Mouse (Mus musculus) heart, embryonic 12.5 days (tissue): ENCODE measurements at regions not wholly inside any gene's neighbourhood (a gene's known extent, or its start where the extent isn't known, plus 50 kb on each side); places are given as distances from the start of the nearest gene placed in this dataset.

ENCODE experiments used
- ATAC-seq: fragments of 200-750 bp; cut with Nextera tagmentation; 2 replicates; pipeline ENCODE4 v1.8.0; 2017; ENCODE audit warnings: moderate TSS enrichment, moderate library complexity; ENCODE audit not compliant: insufficient number of reproducible peaks, low FRiP score
- H3K27ac ChIP-seq: fragments of 300-500 bp; sonication (generic); 2 replicates; pipeline ENCODE4 v1.5.1; 2016; ENCODE audit warnings: mild to moderate bottlenecking, moderate library complexity; ENCODE audit not compliant: poor library complexity, severe bottlenecking
- H3K27me3 ChIP-seq: fragments of 300-500 bp; sonication (generic); replicated peaks from 2 replicates; pipeline ENCODE4 v1.6.1; 2016; ENCODE audit warnings: mild to moderate bottlenecking, moderate library complexity
- H3K36me3 ChIP-seq: fragments of 300-500 bp; sonication (generic); 2 replicates; pipeline ENCODE4 v1.6.1; 2016; ENCODE audit warnings: mild to moderate bottlenecking, moderate library complexity
- H3K4me1 ChIP-seq: fragments of 300-500 bp; sonication (generic); replicated peaks from 2 replicates; pipeline ENCODE4 v1.6.1; 2016; ENCODE audit warnings: mild to moderate bottlenecking
- H3K4me2 ChIP-seq: fragments of 300-500 bp; sonication (generic); 2 replicates; pipeline ENCODE4 v1.6.1; 2016; ENCODE audit warnings: mild to moderate bottlenecking, moderate library complexity
- H3K4me3 ChIP-seq: fragments of 300-500 bp; sonication (generic); 2 replicates; pipeline ENCODE4 v1.5.1; 2016; ENCODE audit warnings: mild to moderate bottlenecking
- H3K9ac ChIP-seq: fragments of 300-500 bp; sonication (generic); 2 replicates; pipeline ENCODE4 v1.6.1; 2016; ENCODE audit warnings: mild to moderate bottlenecking, moderate library complexity
- H3K9me3 ChIP-seq: fragments of 300-500 bp; sonication (generic); replicated peaks from 2 replicates; pipeline ENCODE4 v1.6.1; 2016; ENCODE audit warnings: mild to moderate bottlenecking, moderate library complexity
- WGBS: fragments of 180-500 bp; shearing (Covaris S2); methylation state at CpG from one replicate; pipeline ENCODE4 v1.1.7; 2016; 5-methylcytosine and 5-hydroxymethylcytosine counted together

DNA sequence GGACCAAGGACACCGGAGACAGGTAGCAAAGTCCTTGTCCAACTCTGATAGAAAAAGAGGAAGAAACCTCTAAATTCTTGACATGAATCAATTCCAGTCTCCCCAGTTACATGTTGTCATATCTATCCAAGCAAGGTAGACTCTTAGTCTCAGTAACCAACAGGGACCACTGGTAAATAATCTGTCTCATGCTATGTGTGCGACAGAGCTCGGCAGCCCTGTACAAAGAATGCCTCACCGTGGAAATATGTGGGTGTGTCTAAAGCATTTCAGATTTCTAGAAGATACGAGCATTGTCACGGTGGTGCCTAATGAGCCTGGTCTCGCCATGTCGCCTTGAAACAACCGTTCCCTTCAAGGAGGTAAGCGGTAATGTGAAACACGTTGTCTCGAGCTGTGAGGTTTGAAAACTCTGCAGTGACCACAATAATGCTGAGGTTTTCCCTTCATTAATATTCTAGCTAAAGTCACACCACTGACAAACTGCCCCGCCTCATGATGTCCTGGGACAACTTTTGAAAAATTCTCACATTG lies 2197.6 kb upstream of the Gm7489 start:
- Histone ChIP-seq H3K27ac (no peak overlapping the region), H3K27me3 (no peaks in the 10 kb centered on the region), H3K4me1 (0 out of 2 replicates have a peak, but pooled peaks cover 4% of the 10 kb centered on the region), H3K9me3 (no peaks in the 10 kb centered on the region), H3K4me3 (no peak overlapping the region), H3K4me2 (no peak overlapping the region), H3K36me3 (no peaks in the 10 kb centered on the region), H3K9ac (no peak overlapping the region)
- 85% methylated on average over 13 of the region's 13 CpGs for whole genome bisulfite sequencing
- ATAC-seq, result no peak

DNA sequence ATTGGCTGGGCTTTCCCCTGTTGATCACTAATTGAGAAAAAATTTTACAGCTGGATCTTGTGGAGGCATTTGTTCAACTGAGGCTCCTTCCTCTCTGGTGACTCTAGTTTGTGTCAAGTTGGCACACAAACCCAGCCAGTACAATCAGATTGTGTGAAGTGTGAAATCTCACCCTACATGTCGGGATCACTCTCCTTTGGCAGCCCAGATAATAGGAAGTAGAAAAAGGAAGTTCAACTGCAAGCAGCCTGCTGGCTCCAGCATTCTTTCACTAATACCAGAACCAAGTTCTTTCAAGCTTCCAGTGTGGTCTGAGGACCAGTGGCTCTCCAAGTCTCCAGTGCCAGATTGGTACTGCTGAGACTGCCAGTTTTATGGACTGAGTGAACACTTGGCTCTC lies 2195.2 kb upstream of the Gm7489 start:
- Histone ChIP-seq H3K9me3 (no peaks in the 10 kb centered on the region), H3K36me3 (no peaks in the 10 kb centered on the region), H3K27me3 (no peaks in the 10 kb centered on the region), H3K4me1 (0 out of 2 replicates have a peak, but pooled peaks cover 4% of the 10 kb centered on the region), H3K4me3 (no peak overlapping the region), H3K9ac (no peak overlapping the region), H3K27ac (no peak overlapping the region), H3K4me2 (no peak overlapping the region)
- no peak for ATAC-seq
- 39% methylated on average over 1 of the region's 1 CpGs for WGBS

DNA sequence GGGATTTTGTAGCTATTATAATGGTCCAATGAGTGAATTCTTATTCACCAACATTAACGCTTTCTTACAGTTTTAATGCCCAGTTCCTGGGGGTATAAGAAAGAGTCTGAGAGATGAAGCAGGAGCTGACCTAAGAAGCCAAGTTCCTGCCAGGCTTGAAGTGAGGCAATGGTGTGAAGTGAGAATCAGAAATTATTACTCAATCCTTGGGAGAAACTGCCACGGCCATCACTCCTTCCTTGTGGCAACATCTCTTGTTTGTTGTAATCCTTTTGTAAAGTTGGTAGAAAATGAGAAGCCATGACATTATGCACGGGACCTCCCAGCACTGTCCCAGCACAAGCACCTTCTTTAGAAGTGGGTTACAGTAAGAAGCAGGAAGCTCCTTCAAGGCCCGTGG lies 2192.0 kb upstream of the Gm7489 start:
- Histone ChIP-seq H3K4me2 (no peak overlapping the region), H3K9ac (no peak overlapping the region), H3K27me3 (no peaks in the 10 kb centered on the region), H3K4me1 (no peaks in the 10 kb centered on the region), H3K36me3 (no peaks in the 10 kb centered on the region), H3K4me3 (no peak overlapping the region), H3K9me3 (no peaks in the 10 kb centered on the region), H3K27ac (no peak overlapping the region)
- no peak for ATAC-seq
- WGBS, result 76% methylated on average over 4 of the region's 4 CpGs

DNA sequence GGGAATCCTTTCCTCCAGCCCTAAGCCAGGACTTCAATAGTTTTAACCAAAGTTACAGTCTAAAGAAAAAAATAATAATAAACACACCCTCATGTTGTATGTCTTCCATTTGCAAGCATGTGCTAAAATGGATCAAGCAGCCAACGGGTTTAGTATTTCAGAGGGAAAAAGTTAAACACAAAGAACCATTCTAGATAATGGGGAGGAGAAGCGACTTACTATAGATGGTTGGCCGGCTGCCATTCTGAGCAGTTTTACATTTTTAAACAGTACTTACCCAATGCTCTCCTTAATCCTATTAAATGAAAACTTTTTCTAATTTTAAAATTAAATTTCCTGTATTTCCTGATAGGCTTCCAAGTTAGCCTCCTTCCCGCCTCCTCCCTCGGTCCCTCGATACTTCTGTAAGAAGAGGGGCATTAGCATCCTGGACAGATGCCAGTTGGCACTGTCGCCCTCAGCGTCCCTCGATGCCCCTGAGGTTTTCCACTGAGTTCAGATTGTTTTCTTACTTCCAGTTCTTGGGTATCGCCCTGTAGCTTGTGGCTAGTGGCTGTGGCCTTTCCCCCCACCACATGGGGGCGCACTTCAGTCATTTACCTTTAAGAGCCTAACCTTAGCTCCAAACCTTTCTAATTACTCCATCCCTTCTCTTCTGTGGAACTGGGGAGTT lies 2188.2 kb upstream of the Gm7489 start:
- no peaks in the 10 kb centered on the region for H3K36me3 ChIP-seq
- no peaks in the 10 kb centered on the region for H3K9me3 ChIP-seq
- no peaks in the 10 kb centered on the region for H3K4me1 ChIP-seq
- H3K9ac ChIP-seq, result no peak overlapping the region
- no peak overlapping the region for H3K4me3 ChIP-seq
- WGBS, result 59% methylated on average over 11 of the region's 11 CpGs
- no peak overlapping the region for H3K4me2 ChIP-seq
- H3K27me3 ChIP-seq, result no peaks in the 10 kb centered on the region
- H3K27ac ChIP-seq, result no peak overlapping the region
- no peak for ATAC-seq

- no peak for ATAC-seq
- Histone ChIP-seq H3K4me1 (0 out of 2 replicates have a peak, but pooled peaks cover 2% of the 10 kb centered on the region), H3K9me3 (no peaks in the 10 kb centered on the region), H3K36me3 (no peaks in the 10 kb centered on the region), H3K27ac (no peak overlapping the region), H3K27me3 (no peaks in the 10 kb centered on the region), H3K4me2 (no peak overlapping the region), H3K9ac (no peak overlapping the region), H3K4me3 (no peak overlapping the region)
- 94% methylated on average over 1 of the region's 1 CpGs for WGBS
These were observed 2180.5 kb upstream of the Gm7489 start for GRCm38 (mm10) chr15:51704198-51704597.

DNA sequence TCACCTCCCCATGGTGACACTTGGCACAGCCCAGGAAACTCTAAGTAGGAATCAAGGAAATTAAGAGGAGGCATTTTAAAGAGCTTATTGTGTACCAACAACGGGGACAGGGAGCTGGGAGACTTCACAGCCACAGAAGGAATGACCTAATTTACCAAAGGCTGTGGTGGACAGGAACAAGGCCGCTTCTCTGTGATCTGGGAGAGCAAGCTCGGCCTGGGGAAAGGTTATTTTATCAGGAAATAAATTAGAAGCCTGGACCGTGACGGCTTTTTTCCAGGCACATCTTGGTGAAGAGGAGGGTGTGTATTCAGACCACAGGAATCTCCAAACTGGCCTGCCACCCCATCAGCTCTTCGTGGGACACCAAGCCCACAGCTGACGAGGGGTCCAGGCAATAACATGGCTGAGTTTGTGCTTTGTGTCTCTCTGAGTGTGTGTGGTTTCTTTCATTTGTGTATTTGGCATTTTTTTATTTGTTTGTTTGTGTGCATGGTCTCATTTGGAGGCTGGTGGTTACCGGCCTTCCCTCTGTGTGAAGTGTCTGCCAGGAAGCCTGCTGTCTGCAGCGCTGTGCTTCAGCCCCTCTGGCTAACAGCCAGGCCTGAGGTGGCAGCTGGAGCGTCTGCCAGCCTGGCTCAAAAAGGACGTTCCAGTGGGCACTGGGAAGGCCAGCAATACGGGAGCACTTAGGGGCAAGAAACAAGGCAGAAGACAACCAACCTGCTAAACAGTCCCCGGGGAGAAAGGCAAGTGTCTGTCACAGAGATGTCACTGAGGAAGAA lies 2174.6 kb upstream of the Gm7489 start:
- ATAC-seq, result peak; percentile 36; the same call in 1 of the 2 replicates
- 22% methylated on average over 13 of the region's 13 CpGs for WGBS
- no peaks in the 10 kb centered on the region for H3K9me3 ChIP-seq
- H3K27ac ChIP-seq, result peak overlapping the region; percentile 70; the same call in 1 of the 2 replicates
- H3K4me1 ChIP-seq, result peaks cover 22% of the 10 kb centered on the region
- no peaks in the 10 kb centered on the region for H3K36me3 ChIP-seq
- no peak overlapping the region for H3K9ac ChIP-seq
- no peaks in the 10 kb centered on the region for H3K27me3 ChIP-seq
- H3K4me3 ChIP-seq, result no peak overlapping the region
- H3K4me2 ChIP-seq, result peak overlapping the region; percentile 34

DNA sequence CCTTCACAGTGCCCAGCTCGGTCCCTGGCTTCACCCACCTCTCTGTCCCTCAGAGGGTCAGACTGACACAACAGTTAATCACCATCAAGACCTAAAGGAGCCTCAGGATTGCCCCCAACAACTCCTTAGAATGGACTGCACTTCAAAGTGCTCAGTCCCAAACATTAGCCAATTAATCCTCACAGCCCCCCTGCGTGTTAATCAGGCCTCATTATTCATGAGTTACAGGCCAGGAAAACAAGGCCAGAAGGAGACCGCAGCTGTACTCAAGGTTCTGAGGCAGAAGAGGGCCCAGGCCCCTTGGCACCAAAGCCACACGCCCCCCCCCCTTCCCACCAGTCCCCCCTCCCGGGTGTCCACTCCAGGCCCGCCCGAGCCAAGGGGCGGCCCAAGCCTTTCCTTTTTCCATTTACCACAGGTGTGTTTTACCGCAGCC lies 2163.8 kb upstream of the Gm7489 start:
- peaks cover 13% of the 10 kb centered on the region; the same call in 1 of the 2 replicates for H3K4me1 ChIP-seq
- no peak overlapping the region for H3K4me2 ChIP-seq
- no peak overlapping the region; the same call in 1 of the 2 replicates for H3K27ac ChIP-seq
- WGBS, result 44% methylated on average over 9 of the region's 9 CpGs
- no peaks in the 10 kb centered on the region for H3K36me3 ChIP-seq
- no peaks in the 10 kb centered on the region for H3K9me3 ChIP-seq
- no peak overlapping the region for H3K4me3 ChIP-seq
- no peaks in the 10 kb centered on the region for H3K27me3 ChIP-seq
- no peak for ATAC-seq
- no peak overlapping the region for H3K9ac ChIP-seq

DNA sequence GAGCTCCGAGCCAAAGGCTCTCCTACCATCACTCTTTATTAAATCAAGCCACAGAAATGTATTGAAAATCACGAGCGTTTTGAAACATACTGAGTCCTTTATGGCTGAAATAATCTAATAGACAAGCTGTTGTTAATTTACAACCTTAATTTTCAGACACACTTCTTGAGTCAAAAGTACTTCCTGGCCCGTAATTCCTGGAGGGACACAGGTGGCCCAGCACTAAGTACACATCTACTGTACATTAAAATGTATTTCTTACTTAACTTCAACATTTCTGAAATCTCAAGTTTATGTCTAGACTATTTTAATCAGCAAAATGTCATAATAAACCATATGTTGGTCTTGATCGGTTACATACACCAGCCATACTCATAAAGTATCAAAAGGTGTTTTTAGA lies 2163.3 kb upstream of the Gm7489 start:
- Histone ChIP-seq H3K36me3 (no peaks in the 10 kb centered on the region), H3K27ac (no peak overlapping the region), H3K4me1 (peaks cover 10% of the 10 kb centered on the region; the same call in 1 of the 2 replicates), H3K9me3 (no peaks in the 10 kb centered on the region), H3K4me3 (no peak overlapping the region), H3K9ac (no peak overlapping the region), H3K4me2 (no peak overlapping the region), H3K27me3 (no peaks in the 10 kb centered on the region)
- 75% methylated on average over 5 of the region's 5 CpGs for WGBS
- ATAC-seq, result no peak

DNA sequence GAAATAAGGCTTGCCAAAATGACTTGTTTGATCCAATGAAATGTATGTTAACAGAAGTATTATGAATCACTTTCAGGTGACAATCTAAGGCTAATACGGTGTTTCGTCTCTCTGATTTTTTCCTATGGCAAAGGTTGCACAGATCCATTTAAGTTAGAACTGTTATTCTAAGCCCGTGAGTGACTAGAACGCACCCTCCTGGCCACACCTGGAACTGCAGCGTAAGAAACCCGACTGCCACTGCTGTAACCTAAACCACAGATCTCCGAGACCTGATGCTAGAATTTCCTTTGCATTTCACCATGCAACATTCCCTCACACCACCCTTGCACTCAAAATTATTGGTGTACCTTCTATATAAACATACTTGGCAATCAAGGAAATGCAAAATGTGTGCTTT lies 2160.6 kb upstream of the Gm7489 start:
- no peak for ATAC-seq
- Histone ChIP-seq H3K4me1 (peaks cover 6% of the 10 kb centered on the region; the same call in 1 of the 2 replicates), H3K9me3 (no peaks in the 10 kb centered on the region), H3K27me3 (no peaks in the 10 kb centered on the region), H3K36me3 (no peaks in the 10 kb centered on the region), H3K27ac (no peak overlapping the region), H3K4me2 (no peak overlapping the region), H3K9ac (no peak overlapping the region), H3K4me3 (no peak overlapping the region)
- WGBS, result 73% methylated on average over 7 of the region's 7 CpGs

DNA sequence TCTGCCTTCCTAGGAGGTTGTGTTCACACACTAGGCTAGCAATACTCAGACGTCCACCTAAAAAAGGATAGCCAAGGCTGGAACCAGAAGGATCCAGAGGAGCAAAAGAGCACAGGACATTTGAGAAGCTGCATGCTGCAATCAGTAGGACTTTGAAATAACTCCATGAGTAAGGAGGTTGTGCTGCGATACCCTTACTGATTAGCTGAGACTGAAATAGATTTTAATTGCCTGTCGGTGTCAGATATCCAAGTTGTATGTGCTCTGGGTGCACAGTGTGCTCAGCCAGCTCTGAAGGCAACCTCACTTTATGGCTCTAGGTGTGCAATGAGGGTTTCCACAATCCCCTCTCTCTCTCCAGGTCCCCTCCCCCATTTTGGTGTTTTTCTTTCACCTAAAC lies 2159.2 kb upstream of the Gm7489 start:
- no peaks in the 10 kb centered on the region for H3K36me3 ChIP-seq
- peaks cover 6% of the 10 kb centered on the region; the same call in 1 of the 2 replicates for H3K4me1 ChIP-seq
- H3K27ac ChIP-seq, result no peak overlapping the region
- no peak overlapping the region for H3K9ac ChIP-seq
- no peaks in the 10 kb centered on the region for H3K9me3 ChIP-seq
- H3K4me2 ChIP-seq, result no peak overlapping the region
- H3K4me3 ChIP-seq, result no peak overlapping the region
- no peaks in the 10 kb centered on the region for H3K27me3 ChIP-seq
- 43% methylated on average over 3 of the region's 3 CpGs for WGBS
- no peak for ATAC-seq

DNA sequence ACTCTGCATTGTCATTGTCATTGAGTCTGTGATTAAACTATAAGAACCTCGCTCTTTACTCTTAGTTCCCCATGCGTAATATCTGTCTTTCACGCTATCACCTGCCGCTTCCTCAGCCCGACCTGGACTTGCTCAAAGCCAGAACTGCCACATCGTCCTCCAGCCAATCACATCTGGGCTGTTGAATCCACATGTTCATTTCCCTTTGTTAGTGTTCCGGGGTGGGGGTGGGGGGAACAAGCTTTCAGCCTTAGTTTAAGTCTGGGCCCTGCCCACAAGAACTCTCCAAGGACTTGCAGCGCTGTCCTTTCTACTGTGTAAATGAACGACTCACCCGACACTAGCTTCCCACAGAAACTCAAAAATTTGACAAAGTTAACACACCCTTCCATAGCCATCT lies 2154.6 kb upstream of the Gm7489 start:
- Histone ChIP-seq H3K4me3 (no peak overlapping the region), H3K4me2 (no peak overlapping the region), H3K27me3 (no peaks in the 10 kb centered on the region), H3K9ac (no peak overlapping the region), H3K27ac (no peak overlapping the region), H3K4me1 (peaks cover 13% of the 10 kb centered on the region; the same call in 1 of the 2 replicates), H3K36me3 (no peaks in the 10 kb centered on the region), H3K9me3 (no peaks in the 10 kb centered on the region)
- no peak for ATAC-seq
- WGBS, result 72% methylated on average over 10 of the region's 10 CpGs
